In the genomic region with DNA sequence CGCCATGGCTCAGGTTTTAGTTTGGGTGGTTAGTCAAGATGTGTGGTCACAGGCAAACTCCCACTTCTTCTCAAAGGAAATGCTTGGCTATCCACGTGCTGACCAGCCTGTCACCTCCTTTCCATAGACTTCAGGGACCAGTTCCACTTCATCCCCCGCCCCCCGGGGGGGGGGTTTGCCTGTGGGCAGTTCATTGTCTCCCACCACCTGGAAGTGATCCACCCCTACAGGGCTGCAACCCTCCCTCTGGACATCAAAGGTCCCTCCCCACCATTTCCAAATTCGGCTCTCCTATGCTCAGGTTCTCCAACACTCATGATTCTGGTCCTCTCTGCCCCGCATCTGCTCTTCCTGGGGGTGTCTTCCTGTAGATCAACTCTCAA, we compare ENCODE assay signal across 8 mouse cellular contexts. TPM values are rescaled to one million over a fixed set of nuclear protein-coding genes. Genes with fewer than 3 reads are reported as not detected.
DNase-seq lines count a peak whose midpoint lies in the region; ATAC-seq and TF ChIP-seq lines count a peak whose summit lies in the region.

No protein-coding gene starts in this region.

- no peak for TF ChIP-seq CTCF in kidney, adult 2 months (conservative IDR thresholded peaks at IDR 0.05; ENCODE audit: insufficient read depth, insufficient read length, low read depth, low read length)
- TF ChIP-seq CTCF in Patski (IDR thresholded peaks at IDR 0.05), result no peak
- no peak for TF ChIP-seq CTCF in heart, postnatal 0 days (IDR thresholded peaks at IDR 0.05; ENCODE audit: low read depth)

- CTCF ChIA-PET in Patski (lab: Charles Lee), result interaction anchor here (1.3 to 3.3 kb wide), 5 partner anchors 24 to 101 kb away, joined by 3 to 14 read pairs (median 9); no protein-coding TSS in a partner anchor

- no peak for TF ChIP-seq EP300 in heart, postnatal 0 days (IDR thresholded peaks at IDR 0.05; ENCODE audit: low read depth)

- WGBS in kidney, adult 2 months, result 3% methylated on average over 6 of the region's 6 CpGs
- 2% methylated on average over 6 of the region's 6 CpGs for WGBS in heart, postnatal 0 days

- H3K4me3 ChIP-seq in kidney, adult 2 months (ENCODE audit: insufficient read depth, low read depth, low read length), result peak overlapping the region; percentile 65
- peak overlapping the region; percentile 62 for H3K4me3 ChIP-seq in heart, postnatal 0 days (ENCODE audit: low read depth, low read length)

- H3K9ac ChIP-seq in heart, postnatal 0 days (replicated peaks; ENCODE audit: low read depth, low read length), result peak overlapping the region; percentile 65

- no peak for TF ChIP-seq POLR2A in kidney, adult 2 months (IDR thresholded peaks at IDR 0.05; ENCODE audit: low read depth, low read length)

- H3K27me3 ChIP-seq in kidney, adult 2 months (replicated peaks; ENCODE audit: control insufficient read depth, insufficient read depth, low read length), result no peaks in the 10 kb centered on the region
- H3K27me3 ChIP-seq in Patski, result no peaks in the 10 kb centered on the region
- no peaks in the 10 kb centered on the region for H3K27me3 ChIP-seq in heart, postnatal 0 days (ENCODE audit: control insufficient read depth, insufficient read depth, low read length)

- H3K36me3 ChIP-seq in kidney, adult 2 months (ENCODE audit: control insufficient read depth, insufficient read depth, low read length), result no peaks in the 10 kb centered on the region
- peaks cover 21% of the 10 kb centered on the region for H3K36me3 ChIP-seq in heart, postnatal 0 days (replicated peaks; ENCODE audit: control insufficient read depth, insufficient read depth, low read length)

- H3K9me3 ChIP-seq in heart, postnatal 0 days (replicated peaks; ENCODE audit: control insufficient read depth, low read length), result no peaks in the 10 kb centered on the region

- ATAC-seq in Patski, result peak; percentile 6
- ATAC-seq in heart, postnatal 0 days (ENCODE audit: insufficient read depth, low read depth), result peak; percentile 4; the same call in 1 of the 2 replicates
- peak; percentile 22; the same call in 1 of the 2 replicates for ATAC-seq in megakaryocyte progenitor cell, adult 5-6 weeks (replicated peaks; ENCODE audit: poor library complexity)
- ATAC-seq in inflammation-experienced regulatory T-cells, adult 6 months, result no peak

- POLR2A ChIA-PET in Patski (lab: Charles Lee), result interaction anchor here (0.9 to 5.3 kb wide), 14 partner anchors 10 to 117 kb away, joined by 3 to 40 read pairs (median 5); no protein-coding TSS in a partner anchor

- in situ Hi-C loops in Patski (cut with MboI; ENCODE audit: low pct_unique_long_range_greater_than_20kb), result loop anchor here (5.0 kb wide), 1 partner anchor 59 kb away; no protein-coding TSS in a partner anchor

- DNase-seq in kidney, adult 2 months, result no peak
- DNase-seq in kidney, adult 8-10 months, result no peak
- DNase-seq in Patski (ENCODE audit: low read depth, low spot score), result no peak
- no peak for DNase-seq in heart, postnatal 0 days (ENCODE audit: low spot score)
- DNase-seq in adrenal gland, adult 8-10 months, result no peak
- DNase-seq in spleen, postnatal 10 days (ENCODE audit: low spot score in 2 of 2), result no peak

- H3K4me2 ChIP-seq in heart, postnatal 0 days (ENCODE audit: low read depth, low read length), result peak overlapping the region; percentile 77

- no peaks in the 10 kb centered on the region for H3K4me1 ChIP-seq in kidney, adult 2 months (ENCODE audit: control insufficient read depth, insufficient read depth, low read length)
- peaks cover 50% of the 10 kb centered on the region for H3K4me1 ChIP-seq in heart, postnatal 0 days (ENCODE audit: control insufficient read depth, insufficient read depth)

- H3K27ac ChIP-seq in kidney, adult 2 months (ENCODE audit: insufficient read depth, low read depth, low read length), result peak overlapping the region; percentile 64; the same call in 1 of the 2 replicates
- H3K27ac ChIP-seq in heart, postnatal 0 days (ENCODE audit: low read depth), result peak overlapping the region; percentile 82

RNA-seq across cellular contexts. Expression of a gene that starts 33.7 kb away (rescaled TPM):
- 45.3 and 48.1 TPM in 2 replicates for polyA plus RNA-seq in kidney, adult 2 months (2012; rRNA removed)
- polyA plus RNA-seq in Patski (2021), result 380 TPM
- 2,555 and 2,942 TPM in 2 replicates for total RNA-seq in heart, postnatal 0 days (2014; rRNA removed; ENCODE audit: low replicate concordance)
- 974 and 1,129 TPM in 2 replicates for polyA plus RNA-seq in heart, postnatal 0 days (2015; fragmentation: Nextera tagmentation; extraction: Ambion mirVana)
- 0.10 TPM in 1 of 2 replicates, not detected in the other for total RNA-seq in megakaryocyte progenitor cell, adult 5-6 weeks (2015)
- 1.1 TPM in 1 of 2 replicates, not detected in the other for total RNA-seq in megakaryocyte progenitor cell, adult 5-6 weeks (2017)
- polyA plus RNA-seq in inflammation-experienced regulatory T-cells, adult 6 months (2017; shearing (Covaris generic)), result 1 to 10 TPM; 1.5 to 5.8 (median 2.8) TPM
- total RNA-seq in adrenal gland, adult 8-10 months (2022), result 10 to 100 TPM; 23.3 to 37.9 (median 32.1) TPM
